Mouse (Mus musculus) myocyte (in vitro differentiated cells): ENCODE measurements around the gene Krtap8-1. TPM values are rescaled to one million over a fixed set of nuclear protein-coding genes. Genes with fewer than 3 reads are reported as not detected.

Experiments
- H3K27me3 ChIP-seq: one replicate; pipeline ENCODE4 v1.6.1; 2011; ENCODE audit not compliant: control insufficient read depth, insufficient read depth, insufficient read length
- H3K36me3 ChIP-seq: one replicate; pipeline ENCODE4 v1.6.1; 2011; ENCODE audit not compliant: control insufficient read depth, insufficient read depth
- H3K4me2 ChIP-seq: one replicate; pipeline ENCODE4 v1.6.1; 2011; ENCODE audit warnings: low read depth, control low read depth
- H3K4me3 ChIP-seq: one replicate; pipeline ENCODE4 v1.5.1; 2011; ENCODE audit warnings: mild to moderate bottlenecking, control low read depth, moderate library complexity
- H3K79me2 ChIP-seq: one replicate; pipeline ENCODE4 v1.6.1; 2011; ENCODE audit not compliant: control insufficient read depth, insufficient read depth
- H3ac ChIP-seq: one replicate; pipeline ENCODE4 v1.6.1; 2011; ENCODE audit not compliant: control insufficient read depth, insufficient read length
- CEBPB ChIP-seq: IDR thresholded peaks from 2 replicates; pipeline ENCODE4 v1.6.1; 2011; ENCODE audit warnings: mild to moderate bottlenecking, moderate library complexity; ENCODE audit not compliant: poor library complexity, insufficient read depth, severe bottlenecking
- E2F4 ChIP-seq: IDR thresholded peaks from one replicate; pipeline ENCODE4 v1.6.1; 2011; ENCODE audit warnings: mild to moderate bottlenecking, control low read depth, moderate library complexity; ENCODE audit not compliant: insufficient read depth
- MAX ChIP-seq: IDR thresholded peaks from one replicate; pipeline ENCODE4 v1.6.1; 2011; ENCODE audit warnings: low read depth, mild to moderate bottlenecking, control low read depth
- MYOD1 ChIP-seq, 3 experiments: IDR thresholded peaks; one replicate each; pipeline ENCODE4 v1.6.1; 2011; ENCODE audit warnings: control low read depth in 2 of 3, low read depth in 2 of 3, mild to moderate bottlenecking in 2 of 3, moderate library complexity in 1 of 3; ENCODE audit not compliant: insufficient read length in 2 of 3, control insufficient read depth in 1 of 3
- MYOG ChIP-seq, 3 experiments: IDR thresholded peaks; one replicate each; pipeline ENCODE4 v1.6.1; 2011; ENCODE audit warnings: control low read depth in 2 of 3, low read depth in 2 of 3, mild to moderate bottlenecking in 2 of 3; ENCODE audit not compliant: insufficient read length in 2 of 3, control insufficient read depth in 1 of 3, insufficient read depth in 1 of 3
- POLR2A ChIP-seq: IDR thresholded peaks from one replicate; pipeline ENCODE4 v1.6.1; 2011; ENCODE audit warnings: low read depth, mild to moderate bottlenecking, control low read depth, moderate library complexity; ENCODE audit not compliant: insufficient read length
- POLR2AphosphoS2 ChIP-seq: IDR thresholded peaks from one replicate; pipeline ENCODE4 v1.6.1; 2011; ENCODE audit warnings: low read depth, control low read depth; ENCODE audit not compliant: insufficient read length
- REST ChIP-seq: IDR thresholded peaks from one replicate; pipeline ENCODE4 v1.6.1; 2011; ENCODE audit warnings: mild to moderate bottlenecking, control low read depth, moderate library complexity; ENCODE audit not compliant: insufficient read depth, insufficient read length
- SRF ChIP-seq: IDR thresholded peaks from one replicate; pipeline ENCODE4 v1.6.1; 2011; ENCODE audit warnings: low read depth; ENCODE audit not compliant: control insufficient read depth, insufficient read length
- TCF12 ChIP-seq: IDR thresholded peaks from one replicate; pipeline ENCODE4 v1.6.1; 2011; ENCODE audit warnings: mild to moderate bottlenecking, control low read depth; ENCODE audit not compliant: poor library complexity, insufficient read depth, severe bottlenecking
- TCF3 ChIP-seq: IDR thresholded peaks from one replicate; pipeline ENCODE4 v1.6.1; 2011; ENCODE audit warnings: low read depth, control low read depth; ENCODE audit not compliant: insufficient read length
- USF1 ChIP-seq: IDR thresholded peaks from one replicate; pipeline ENCODE4 v1.6.1; 2011; ENCODE audit warnings: low read depth, mild to moderate bottlenecking, control low read depth, moderate library complexity
- polyA plus RNA-seq: library from polyadenylated mRNA; unstranded; fragments of >200 nt; fragmentation: generic; extraction: Trizol; gene quantifications from one replicate; pipeline ENCODE4 v1.2.1, GENCODE M21; 2012; ENCODE audit warnings: missing spikeins

The Krtap8-1 gene
- not detected for polyA plus RNA-seq

DNA sequence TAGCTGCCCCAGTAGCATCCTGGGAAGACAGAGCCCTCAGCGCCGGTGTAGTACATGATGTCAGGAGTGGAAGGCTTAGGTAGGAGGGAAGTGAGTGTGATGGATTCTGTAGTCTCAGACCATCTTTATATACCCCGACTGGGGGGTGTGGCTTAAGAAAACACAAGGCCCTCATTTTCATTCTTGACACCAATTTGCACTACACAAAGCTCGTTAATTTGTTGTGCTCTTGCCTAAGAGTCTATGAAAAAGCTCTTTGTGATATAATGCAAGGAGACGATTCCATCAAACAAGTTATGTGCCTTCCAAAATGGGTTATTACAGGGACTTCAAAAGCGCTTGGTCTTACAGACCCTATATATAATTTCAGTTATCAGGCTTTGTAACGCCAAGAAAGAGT is at the start of gene Krtap8-1:
Gene Krtap8-1, minus strand, starts transcription at position 101 of the 400 bp plus-strand sequence.
- Histone ChIP-seq H3K4me2 (no peak within 1 kb of the TSS), H3K36me3 (no peaks in the 10 kb centered on the region), H3K79me2 (no peaks in the 10 kb centered on the region), H3K27me3 (no peaks in the 10 kb centered on the region), H3K4me3 (no peak within 1 kb of the TSS), H3ac (no peak within 1 kb of the TSS)
- TF ChIP-seq E2F4, result no peak
- TF ChIP-seq TCF3, result no peak
- TF ChIP-seq TCF12, result no peak
- no peak for TF ChIP-seq POLR2A
- TF ChIP-seq CEBPB, result no peak
- TF ChIP-seq MYOG (IDR thresholded peaks at IDR 0.05; ENCODE audit: control insufficient read depth in 1 of 3, insufficient read depth in 1 of 3, insufficient read length in 2 of 3, low read depth in 2 of 3), result no peak
- no peak for TF ChIP-seq POLR2AphosphoS2
- TF ChIP-seq MAX, result no peak
- no peak for TF ChIP-seq SRF
- TF ChIP-seq USF1, result no peak
- TF ChIP-seq MYOD1 (IDR thresholded peaks at IDR 0.05; ENCODE audit: control insufficient read depth in 1 of 3, insufficient read length in 2 of 3, low read depth in 2 of 3), result no peak
- no peak for TF ChIP-seq REST

DNA sequence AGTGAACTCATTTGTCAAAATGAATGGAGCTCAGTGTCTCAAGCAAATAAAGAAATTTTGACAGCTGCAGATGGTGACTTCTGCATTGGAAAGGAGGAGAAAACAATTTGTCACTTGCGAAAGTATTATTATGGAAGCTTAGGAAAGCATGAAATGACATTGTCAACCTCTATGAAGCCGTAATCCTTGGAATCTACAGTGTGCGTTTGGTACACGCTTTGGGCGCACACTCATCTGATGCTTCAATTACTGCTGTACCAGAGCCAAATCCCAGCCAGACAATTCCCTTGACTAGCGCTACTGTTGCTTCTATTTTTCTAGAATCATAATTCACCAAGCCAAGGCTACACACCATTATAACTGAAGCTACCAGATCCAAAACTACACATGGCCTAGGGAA is 49.6 kb upstream of the Krtap8-1 start:
- TF ChIP-seq E2F4, result no peak
- TF ChIP-seq MYOD1 (IDR thresholded peaks at IDR 0.05; ENCODE audit: control insufficient read depth in 1 of 3, insufficient read length in 2 of 3, low read depth in 2 of 3), result no peak
- no peak for TF ChIP-seq MYOG (IDR thresholded peaks at IDR 0.05; ENCODE audit: control insufficient read depth in 1 of 3, insufficient read depth in 1 of 3, insufficient read length in 2 of 3, low read depth in 2 of 3)
- TF ChIP-seq CEBPB, result no peak
- TF ChIP-seq POLR2A, result no peak
- TF ChIP-seq POLR2AphosphoS2, result no peak
- no peak for TF ChIP-seq REST
- TF ChIP-seq TCF3, result no peak
- TF ChIP-seq TCF12, result no peak
- no peak for TF ChIP-seq SRF
- no peak for TF ChIP-seq USF1
- no peak for TF ChIP-seq MAX
- Histone ChIP-seq H3K79me2 (no peaks in the 10 kb centered on the region), H3K36me3 (no peaks in the 10 kb centered on the region), H3ac (no peak overlapping the region), H3K27me3 (no peaks in the 10 kb centered on the region), H3K4me2 (no peak overlapping the region), H3K4me3 (no peak overlapping the region)

DNA sequence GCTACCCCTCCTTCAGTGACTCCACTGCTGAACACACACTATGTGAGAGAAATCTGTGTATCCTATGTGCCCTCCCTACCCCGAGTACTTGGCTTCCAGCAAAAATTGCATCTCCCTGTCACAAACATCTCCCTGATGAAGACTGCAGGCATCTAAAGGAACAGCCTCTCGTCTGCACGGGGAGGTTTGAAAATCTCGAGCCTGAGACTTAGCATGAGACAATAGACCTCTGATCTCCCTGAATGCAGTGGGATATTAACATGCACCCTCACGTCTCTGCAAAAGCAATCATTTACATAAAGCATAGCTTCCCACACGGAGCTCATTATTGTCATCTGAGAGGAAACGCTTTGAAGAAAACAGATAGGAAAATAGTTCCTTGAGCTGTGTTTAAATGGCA is 42.8 kb upstream of the Krtap8-1 start:
- H3K79me2 ChIP-seq, result no peaks in the 10 kb centered on the region
- no peak overlapping the region for H3K4me2 ChIP-seq
- H3K27me3 ChIP-seq, result no peaks in the 10 kb centered on the region
- H3ac ChIP-seq, result no peak overlapping the region
- TF ChIP-seq MYOG (IDR thresholded peaks at IDR 0.05; ENCODE audit: control insufficient read depth in 1 of 3, insufficient read depth in 1 of 3, insufficient read length in 2 of 3, low read depth in 2 of 3) (no peak), TCF12 (no peak), SRF (no peak), REST (no peak)
- H3K36me3 ChIP-seq, result no peaks in the 10 kb centered on the region
- no peak overlapping the region for H3K4me3 ChIP-seq

DNA sequence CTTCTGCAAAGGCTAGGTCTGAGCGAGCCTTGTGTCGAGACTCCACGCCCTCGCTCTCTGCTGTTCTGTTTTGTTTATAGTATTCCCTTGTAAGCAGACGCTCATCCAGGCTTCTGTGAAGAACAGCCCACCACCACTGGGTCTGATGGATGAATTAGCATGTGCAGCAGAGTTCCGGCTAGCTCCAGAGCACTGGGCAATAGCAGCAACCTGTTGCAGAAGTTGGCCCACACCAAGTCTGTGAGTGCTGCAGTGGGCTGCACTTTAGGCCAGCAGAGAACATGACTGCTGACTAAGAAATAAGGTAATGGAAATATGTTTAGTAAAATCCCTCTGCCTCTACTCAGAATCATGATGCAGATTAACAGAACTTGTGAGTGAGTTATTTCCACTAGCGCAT is 42.1 kb upstream of the Krtap8-1 start:
- no peak overlapping the region for H3K4me2 ChIP-seq
- no peak for TF ChIP-seq MAX
- H3K36me3 ChIP-seq, result no peaks in the 10 kb centered on the region
- H3K79me2 ChIP-seq, result no peaks in the 10 kb centered on the region
- no peaks in the 10 kb centered on the region for H3K27me3 ChIP-seq
- no peak overlapping the region for H3ac ChIP-seq
- no peak overlapping the region for H3K4me3 ChIP-seq

DNA sequence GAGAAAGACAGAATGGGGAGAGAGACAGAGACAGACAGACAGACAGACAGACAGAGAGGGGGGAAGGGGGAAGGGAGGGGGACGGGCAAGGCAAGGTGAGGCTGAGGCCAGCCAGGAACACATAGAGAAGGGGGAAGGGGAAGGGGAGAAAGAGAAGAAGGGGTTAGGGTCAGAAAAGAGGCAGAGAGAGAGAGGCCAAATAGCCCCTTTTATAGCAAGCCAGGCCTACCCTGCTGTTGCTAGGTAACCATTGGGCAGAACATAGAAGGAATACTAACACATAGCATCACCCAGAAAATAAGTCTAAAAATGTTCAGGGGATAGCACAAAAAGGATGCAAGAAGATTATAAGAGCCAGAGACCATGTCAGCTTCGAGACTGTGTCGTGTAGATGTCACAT is 40.6 kb upstream of the Krtap8-1 start:
- TF ChIP-seq POLR2AphosphoS2, result no peak
- no peak for TF ChIP-seq SRF
- no peak for TF ChIP-seq TCF3
- Histone ChIP-seq H3K4me2 (no peak overlapping the region), H3K4me3 (no peak overlapping the region)

DNA sequence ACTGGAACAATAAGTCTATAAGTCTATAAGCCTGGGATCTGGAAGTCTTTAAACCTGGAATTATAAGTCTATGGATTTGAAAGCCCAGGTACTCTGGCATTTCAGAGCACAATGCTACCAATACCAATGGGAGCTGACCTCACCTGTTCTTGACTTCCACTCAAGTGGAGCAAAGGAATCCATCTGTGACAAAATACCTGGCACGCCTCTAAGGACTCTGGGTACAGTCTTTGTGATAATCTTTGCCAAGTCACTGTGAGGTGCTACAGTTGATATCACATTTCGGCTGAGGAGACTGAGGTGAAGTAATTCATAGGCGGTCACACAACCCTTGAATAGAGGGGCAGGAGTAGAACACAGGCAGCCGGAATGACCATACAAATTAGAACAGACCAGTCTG is 33.2 kb upstream of the Krtap8-1 start:
- no peak overlapping the region for H3ac ChIP-seq
- H3K79me2 ChIP-seq, result no peaks in the 10 kb centered on the region
- no peak for TF ChIP-seq SRF
- TF ChIP-seq CEBPB, result no peak
- TF ChIP-seq MYOG (IDR thresholded peaks at IDR 0.05; ENCODE audit: control insufficient read depth in 1 of 3, insufficient read depth in 1 of 3, insufficient read length in 2 of 3, low read depth in 2 of 3), result no peak
- no peak for TF ChIP-seq TCF12
- no peak for TF ChIP-seq MAX
- no peak for TF ChIP-seq POLR2A
- TF ChIP-seq E2F4, result no peak
- TF ChIP-seq USF1, result no peak
- TF ChIP-seq MYOD1 (IDR thresholded peaks at IDR 0.05; ENCODE audit: control insufficient read depth in 1 of 3, insufficient read length in 2 of 3, low read depth in 2 of 3), result no peak
- no peak for TF ChIP-seq POLR2AphosphoS2
- TF ChIP-seq REST, result no peak
- no peak overlapping the region for H3K4me3 ChIP-seq
- H3K27me3 ChIP-seq, result no peaks in the 10 kb centered on the region
- no peaks in the 10 kb centered on the region for H3K36me3 ChIP-seq
- H3K4me2 ChIP-seq, result no peak overlapping the region

More for the DNA sequence above, 40.6 kb upstream of the Krtap8-1 start:
- no peaks in the 10 kb centered on the region for H3K27me3 ChIP-seq
- no peaks in the 10 kb centered on the region for H3K36me3 ChIP-seq
- no peaks in the 10 kb centered on the region for H3K79me2 ChIP-seq
- no peak overlapping the region for H3ac ChIP-seq
